Mouse (Mus musculus): ENCODE measurements around the gene Creb5. TPM values are rescaled to one million over a fixed set of nuclear protein-coding genes. Genes with fewer than 3 reads are reported as not detected.

Creb5 gene
- total and polyA plus RNA-seq, 3 experiments: 3.5 to 8.4 (median 6.1) TPM

DNA sequence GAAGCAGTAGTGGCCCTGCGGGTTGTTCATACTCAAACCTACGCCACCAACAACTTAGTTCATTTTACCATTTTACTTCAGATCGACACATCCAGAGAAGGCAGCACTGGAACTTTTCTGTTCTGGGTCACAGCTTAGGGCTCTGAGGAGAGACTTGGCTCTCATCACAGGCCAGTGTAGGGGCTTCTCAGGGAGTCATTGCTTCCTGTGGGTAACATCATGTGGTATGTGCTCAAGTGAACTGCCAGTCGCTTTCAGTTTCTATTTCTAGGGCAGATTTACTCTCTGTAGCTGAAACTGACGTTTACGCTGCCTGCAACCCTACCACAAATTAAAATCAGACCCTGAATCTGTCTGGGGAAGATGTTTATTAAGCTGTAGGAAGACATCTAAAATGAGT is 302.7 kb downstream of the Creb5 start:
- Histone ChIP-seq H3K36me3 (ENCODE audit: control insufficient read depth, insufficient read depth, low read length) (peaks cover 6% of the 10 kb centered on the region), H3K27ac (peak overlapping the region; percentile 40), H3K4me1 (ENCODE audit: control insufficient read depth, insufficient read depth, low read length) (peaks cover 4% of the 10 kb centered on the region), H3K4me3 (peak overlapping the region; percentile 5), H3K79me2 (replicated peaks; ENCODE audit: control insufficient read depth, insufficient read depth, low read length) (0 out of 2 replicates have a peak, but pooled peaks cover 1% of the 10 kb centered on the region), H3K27me3 (ENCODE audit: control insufficient read depth, insufficient read depth, low read length) (no peaks in the 10 kb centered on the region), H3K9ac (ENCODE audit: low read depth, low read length) (peak overlapping the region; percentile 16; the same call in 1 of the 2 replicates)
- no peak for DNase-seq
- TF ChIP-seq EP300 (IDR thresholded peaks at IDR 0.05; ENCODE audit: insufficient read depth, low read depth, low read length) (no peak), POLR2A (IDR thresholded peaks at IDR 0.05; ENCODE audit: insufficient read depth, low read depth, low read length) (0 out of 2 replicates have a peak, but pooled peaks have one; percentile 18)
- intact Hi-C loops (cut with DNase I): no loop called here
- 49% methylated on average over 6 of the region's 6 CpGs for WGBS

DNA sequence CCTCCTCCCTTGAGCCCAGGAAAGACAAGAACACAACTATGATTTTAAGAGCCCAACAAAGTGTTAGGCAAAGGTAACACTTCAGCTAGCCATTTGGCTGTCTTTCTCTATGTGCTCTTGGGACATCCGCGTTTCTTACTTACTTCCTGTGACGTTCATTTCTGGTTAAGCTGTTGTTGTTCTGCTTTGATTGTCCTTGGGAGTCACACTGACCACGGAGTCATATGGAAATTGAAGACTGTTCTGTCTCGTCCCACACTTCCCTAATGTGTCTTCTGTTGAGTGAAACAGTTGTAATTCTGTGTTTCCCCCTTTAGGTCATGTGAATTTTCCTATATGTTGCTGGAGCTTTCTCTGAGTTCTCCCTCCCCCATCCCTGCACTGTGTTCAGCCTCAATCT is 305.2 kb downstream of the Creb5 start:
- no peak for DNase-seq
- intact Hi-C loops (cut with DNase I): no loop called here

DNA sequence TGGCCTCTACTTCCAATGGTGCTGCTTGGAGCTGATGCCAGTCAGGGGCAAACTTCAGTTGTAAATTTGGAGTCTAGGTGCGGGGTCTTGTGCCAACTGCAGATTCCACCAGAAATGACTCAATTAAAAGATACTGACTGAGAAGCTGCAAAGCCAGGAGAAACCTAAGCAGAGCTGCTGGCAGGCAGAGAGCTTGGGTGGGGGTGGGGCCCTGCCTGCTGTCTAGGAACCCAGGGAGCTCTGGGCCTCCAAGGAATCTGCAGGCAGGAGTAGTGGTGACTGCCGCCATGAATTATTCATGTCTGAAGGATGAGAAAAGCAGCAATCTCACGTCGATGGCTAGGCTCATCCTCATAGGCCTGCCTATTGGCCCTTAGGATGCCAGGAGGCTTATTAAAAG is 306.5 kb downstream of the Creb5 start:
- TF ChIP-seq EP300 (IDR thresholded peaks at IDR 0.05; ENCODE audit: insufficient read depth, low read depth, low read length): no peak
- TF ChIP-seq CTCF (IDR thresholded peaks at IDR 0.05): no peak
- no peak for TF ChIP-seq POLR2A (IDR thresholded peaks at IDR 0.05; ENCODE audit: insufficient read depth, low read depth, low read length)
- intact Hi-C loops (cut with DNase I): no loop called here
- 71% methylated on average over 4 of the region's 4 CpGs for WGBS

More for the DNA sequence above, 305.2 kb downstream of the Creb5 start:
- Histone ChIP-seq H3K36me3 (ENCODE audit: control insufficient read depth, insufficient read depth, low read length) (peaks cover 4% of the 10 kb centered on the region), H3K27ac (no peak overlapping the region), H3K79me2 (replicated peaks; ENCODE audit: control insufficient read depth, insufficient read depth, low read length) (0 out of 2 replicates have a peak, but pooled peaks cover 1% of the 10 kb centered on the region), H3K4me1 (ENCODE audit: control insufficient read depth, insufficient read depth, low read length) (peaks cover 4% of the 10 kb centered on the region), H3K27me3 (ENCODE audit: control insufficient read depth, insufficient read depth, low read length) (no peaks in the 10 kb centered on the region), H3K9ac (ENCODE audit: low read depth, low read length) (no peak overlapping the region), H3K4me3 (no peak overlapping the region)
- no peak for TF ChIP-seq POLR2A (IDR thresholded peaks at IDR 0.05; ENCODE audit: insufficient read depth, low read depth, low read length)
- no peak for TF ChIP-seq EP300 (IDR thresholded peaks at IDR 0.05; ENCODE audit: insufficient read depth, low read depth, low read length)
- TF ChIP-seq CTCF (IDR thresholded peaks at IDR 0.05): no peak
- WGBS: 70% methylated on average over 5 of the region's 5 CpGs

DNA sequence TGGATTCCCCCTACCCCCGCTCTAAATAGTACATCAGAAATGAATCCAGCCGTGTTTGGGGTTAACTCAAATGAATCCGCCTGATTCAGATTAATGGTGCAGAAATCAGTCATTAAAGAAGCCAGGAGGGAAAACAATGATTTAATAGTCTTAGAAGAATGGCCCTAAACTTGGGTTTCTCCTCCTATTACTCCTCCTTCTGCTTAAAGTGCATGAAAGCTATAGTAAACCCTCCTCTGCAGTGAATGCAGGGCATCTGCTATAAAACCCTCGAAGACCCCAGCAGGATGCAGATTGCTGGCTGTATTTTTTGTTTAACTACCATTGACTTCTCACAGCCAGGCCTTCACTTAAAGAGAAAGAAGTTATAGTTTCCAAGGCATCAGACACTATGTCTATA is 307.2 kb downstream of the Creb5 start:
- intact Hi-C loops (cut with DNase I): no loop called here
- H3K36me3 ChIP-seq (ENCODE audit: control insufficient read depth, insufficient read depth, low read length): peaks cover 4% of the 10 kb centered on the region
- no peak overlapping the region for H3K27ac ChIP-seq
- peaks cover 4% of the 10 kb centered on the region for H3K4me1 ChIP-seq (ENCODE audit: control insufficient read depth, insufficient read depth, low read length)
- H3K9ac ChIP-seq (ENCODE audit: low read depth, low read length): no peak overlapping the region
- H3K4me3 ChIP-seq: no peak overlapping the region
- WGBS: 98% methylated on average over 4 of the region's 4 CpGs
- no peak for TF ChIP-seq POLR2A (IDR thresholded peaks at IDR 0.05; ENCODE audit: insufficient read depth, low read depth, low read length)
- no peak for TF ChIP-seq EP300 (IDR thresholded peaks at IDR 0.05; ENCODE audit: insufficient read depth, low read depth, low read length)
- TF ChIP-seq CTCF (IDR thresholded peaks at IDR 0.05): no peak
- 0 out of 2 replicates have a peak, but pooled peaks cover 1% of the 10 kb centered on the region for H3K79me2 ChIP-seq (replicated peaks; ENCODE audit: control insufficient read depth, insufficient read depth, low read length)
- no peaks in the 10 kb centered on the region for H3K27me3 ChIP-seq (ENCODE audit: control insufficient read depth, insufficient read depth, low read length)
- no peak for DNase-seq

More for the DNA sequence above, 306.5 kb downstream of the Creb5 start:
- no peak overlapping the region for H3K9ac ChIP-seq (ENCODE audit: low read depth, low read length)
- no peak overlapping the region for H3K27ac ChIP-seq
- H3K27me3 ChIP-seq (ENCODE audit: control insufficient read depth, insufficient read depth, low read length): no peaks in the 10 kb centered on the region
- H3K4me3 ChIP-seq: no peak overlapping the region
- peaks cover 4% of the 10 kb centered on the region for H3K4me1 ChIP-seq (ENCODE audit: control insufficient read depth, insufficient read depth, low read length)
- no peak for DNase-seq
- H3K36me3 ChIP-seq (ENCODE audit: control insufficient read depth, insufficient read depth, low read length): peaks cover 4% of the 10 kb centered on the region
- 0 out of 2 replicates have a peak, but pooled peaks cover 1% of the 10 kb centered on the region for H3K79me2 ChIP-seq (replicated peaks; ENCODE audit: control insufficient read depth, insufficient read depth, low read length)

DNA sequence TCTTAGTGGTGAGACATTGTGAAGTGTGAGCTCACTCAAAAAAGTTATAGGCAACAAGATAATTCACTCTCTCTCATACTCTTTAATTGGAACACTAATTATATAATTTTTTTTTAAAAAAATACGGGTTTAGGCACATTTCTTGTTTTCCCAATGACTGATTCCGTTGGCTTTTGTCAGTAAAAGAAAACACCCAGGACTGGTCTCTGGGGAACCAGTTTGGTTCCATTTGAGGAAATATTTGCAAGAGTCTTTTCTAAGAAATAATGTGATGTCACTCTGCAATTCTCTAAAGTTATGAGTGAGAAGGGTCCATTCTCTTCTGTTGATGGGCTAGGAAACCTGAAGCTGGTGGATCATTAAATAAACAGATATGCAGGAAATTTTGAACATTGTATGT is 309.3 kb downstream of the Creb5 start:
- Histone ChIP-seq H3K79me2 (replicated peaks; ENCODE audit: control insufficient read depth, insufficient read depth, low read length) (no peaks in the 10 kb centered on the region), H3K27me3 (ENCODE audit: control insufficient read depth, insufficient read depth, low read length) (no peaks in the 10 kb centered on the region), H3K4me1 (ENCODE audit: control insufficient read depth, insufficient read depth, low read length) (no peaks in the 10 kb centered on the region), H3K27ac (no peak overlapping the region), H3K9ac (ENCODE audit: low read depth, low read length) (no peak overlapping the region), H3K36me3 (ENCODE audit: control insufficient read depth, insufficient read depth, low read length) (no peaks in the 10 kb centered on the region), H3K4me3 (no peak overlapping the region)
- WGBS: 55% methylated on average over 2 of the region's 2 CpGs
- DNase-seq: no peak
- intact Hi-C loops (cut with DNase I): no loop called here
- no peak for TF ChIP-seq CTCF (IDR thresholded peaks at IDR 0.05)
- TF ChIP-seq POLR2A (IDR thresholded peaks at IDR 0.05; ENCODE audit: insufficient read depth, low read depth, low read length): no peak
- no peak for TF ChIP-seq EP300 (IDR thresholded peaks at IDR 0.05; ENCODE audit: insufficient read depth, low read depth, low read length)

DNA sequence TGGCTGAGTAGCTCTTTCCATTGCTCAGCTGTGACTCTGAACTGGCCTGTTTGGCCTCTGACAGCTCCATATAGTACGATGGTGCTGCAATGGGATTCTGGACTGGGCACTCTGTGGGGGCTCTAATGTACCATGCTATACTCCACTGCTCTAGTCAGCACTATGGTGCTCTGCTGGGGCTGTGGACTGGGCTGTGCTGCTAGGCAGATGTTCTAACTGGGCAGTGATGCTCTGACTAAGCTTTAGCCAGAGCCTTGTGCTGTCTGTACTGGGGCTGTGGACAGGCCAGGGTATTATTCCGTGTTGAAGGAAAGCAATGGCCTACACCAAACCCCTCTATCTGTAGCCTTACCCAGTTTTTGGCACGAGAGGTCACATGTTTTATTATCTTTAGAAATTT is 316.0 kb downstream of the Creb5 start:
- no peak for DNase-seq
- H3K9ac ChIP-seq (ENCODE audit: low read depth, low read length): no peak overlapping the region
- H3K27ac ChIP-seq: no peak overlapping the region; the same call in 1 of the 2 replicates
- H3K36me3 ChIP-seq (ENCODE audit: control insufficient read depth, insufficient read depth, low read length): no peaks in the 10 kb centered on the region; the same call in none of the 2 replicates
- no peaks in the 10 kb centered on the region for H3K79me2 ChIP-seq (replicated peaks; ENCODE audit: control insufficient read depth, insufficient read depth, low read length)
- H3K27me3 ChIP-seq (ENCODE audit: control insufficient read depth, insufficient read depth, low read length): no peaks in the 10 kb centered on the region
- no peak overlapping the region for H3K4me3 ChIP-seq
- H3K4me1 ChIP-seq (ENCODE audit: control insufficient read depth, insufficient read depth, low read length): peaks cover 3% of the 10 kb centered on the region
- intact Hi-C loops (cut with DNase I): no loop called here
- WGBS: 87% methylated on average over 3 of the region's 3 CpGs
- TF ChIP-seq EP300 (IDR thresholded peaks at IDR 0.05; ENCODE audit: insufficient read depth, low read depth, low read length) (no peak), POLR2A (IDR thresholded peaks at IDR 0.05; ENCODE audit: insufficient read depth, low read depth, low read length) (no peak), CTCF (IDR thresholded peaks at IDR 0.05) (no peak)

Data from heart, adult 2 months (tissue).